Comparison of ENCODE assay signal across 28 mouse cellular contexts in genomic region chr2:154447821-154448220, GRCm38 (mm10).
"Had no signal": no experiment of that assay in that cellular context is flagged by ENCODE, and none has a peak within 500 bp of the region (broad histone marks: within the 10 kb centered on the region; RNA-seq: fewer than 3 reads in every experiment).

No protein-coding gene starts in this region.

- H3K9ac ChIP-seq: heart, embryonic 15.5 days; hindbrain, embryonic 12.5 days; hindbrain, embryonic 13.5 days; hindbrain, embryonic 14.5 days; hindbrain, embryonic 15.5 days; intestine, embryonic 15.5 days; kidney, embryonic 15.5 days had no signal

- H3K4me1 ChIP-seq: heart, embryonic 15.5 days; hindbrain, embryonic 10.5 days; hindbrain, embryonic 12.5 days; hindbrain, embryonic 13.5 days; hindbrain, embryonic 15.5 days; intestine, embryonic 15.5 days; kidney, embryonic 15.5 days had no signal

- H3K27ac ChIP-seq: heart, embryonic 15.5 days; hindbrain, embryonic 10.5 days; hindbrain, embryonic 12.5 days; hindbrain, embryonic 13.5 days; hindbrain, embryonic 14.5 days; hindbrain, embryonic 15.5 days; hindbrain, postnatal 0 days; intestine, embryonic 15.5 days; kidney, embryonic 15.5 days; kidney, postnatal 0 days; layer of hippocampus, adult 2 months; left cerebral cortex, adult 2 months had no signal

- H3K9me3 ChIP-seq: heart, embryonic 15.5 days; hindbrain, embryonic 12.5 days; hindbrain, embryonic 13.5 days; hindbrain, embryonic 15.5 days; intestine, embryonic 15.5 days; kidney, embryonic 15.5 days had no signal

- H3K36me3 ChIP-seq: intestine, embryonic 15.5 days had no signal

- H3K4me3 ChIP-seq: heart, embryonic 15.5 days; hindbrain, embryonic 10.5 days; hindbrain, embryonic 12.5 days; hindbrain, embryonic 13.5 days; hindbrain, embryonic 15.5 days; intestine, embryonic 15.5 days; kidney, embryonic 15.5 days; layer of hippocampus, adult 2 months; left cerebral cortex, adult 2 months had no signal

- DNase-seq: heart, postnatal 10 days; heart, postnatal 14 days; heart, postnatal 36 days; heart, postnatal 4 days; kidney, adult 11 months; kidney, adult 18-20 months; kidney, adult 2 months; kidney, adult 8-10 months; kidney, adult 9 months; kidney, postnatal 10 days; kidney, postnatal 14 days; kidney, postnatal 25 days; kidney, postnatal 36 days; kidney, postnatal 4 days; layer of hippocampus, adult 9-11 months; layer of hippocampus, postnatal 36 days had no signal
